Mouse (Mus musculus) erythroblast, adult 5-6 weeks (primary cell): ENCODE results near the gene Emx2. TPM values are rescaled to one million over a fixed set of nuclear protein-coding genes. Genes with fewer than 3 reads are reported as not detected.

Source experiments
- ATAC-seq: replicated peaks from 2 replicates; pipeline ENCODE4 v1.8.0; 2016; ENCODE audit warnings: moderate number of reproducible peaks, mild to moderate bottlenecking, moderate TSS enrichment, inconsistent platforms; ENCODE audit not compliant: poor library complexity, low FRiP score, severe bottlenecking
- total RNA-seq, 2 experiments: library from RNA; stranded (forward) in 1 of 2; stranded (reverse) in 1 of 2; fragments of 150-400 nt in 1 of 2; fragments of 200-764, 138-1000 nt in 1 of 2; gene quantifications; 2 replicates each; pipeline versions ENCODE4 v1.2.3 to v1.2.4; 2015 to 2017; ENCODE audit warnings: low replicate concordance in 2 of 2

Gene Emx2
- total RNA-seq (2015; ENCODE audit: low replicate concordance) (not detected in 2 replicates), total RNA-seq (2017; ENCODE audit: low replicate concordance) (0.77 TPM in 1 of 2 replicates, not detected in the other)

DNA sequence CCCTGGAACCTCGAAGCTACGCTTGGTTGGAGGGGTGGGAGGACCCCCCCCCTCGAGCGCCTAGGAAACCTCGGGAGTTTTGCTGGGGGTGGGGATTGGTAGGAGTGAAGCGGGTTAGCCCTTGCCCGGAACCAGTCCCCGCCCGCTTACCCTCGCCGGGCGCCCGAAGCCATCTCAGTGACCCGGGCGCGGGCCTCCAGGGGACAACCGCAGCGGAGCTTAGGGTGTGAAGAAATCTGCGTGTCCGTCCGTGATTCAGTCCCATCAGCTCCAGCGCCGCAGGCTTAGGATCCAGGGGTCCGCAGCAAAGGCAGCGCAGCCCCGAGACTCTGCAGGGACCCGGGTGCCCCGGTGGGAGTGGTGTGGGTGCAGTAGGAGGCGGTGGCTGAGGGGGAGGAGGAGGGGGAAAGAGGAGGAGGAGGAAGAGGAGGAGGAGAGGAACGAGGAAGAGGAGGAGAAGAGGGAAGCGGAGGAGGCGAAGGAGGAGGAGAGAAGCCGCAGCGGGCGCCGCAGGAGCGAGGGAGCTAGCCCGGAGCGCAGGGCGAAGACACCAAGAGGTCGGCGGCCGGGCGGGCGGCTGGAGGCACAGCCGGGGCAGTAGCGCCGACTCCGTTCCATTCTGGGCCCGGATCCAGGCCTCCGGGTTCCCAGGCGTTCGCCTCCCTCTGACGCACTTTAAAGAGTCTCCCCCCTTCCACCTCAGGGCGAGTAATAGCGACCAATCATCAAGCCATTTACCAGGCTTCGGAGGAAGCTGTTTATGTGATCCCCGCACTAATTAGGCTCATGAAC is at the start of gene Emx2:
Gene Emx2, plus strand, starts transcription at position 422 of the 792 bp plus-strand sequence.
- no peak for ATAC-seq

DNA sequence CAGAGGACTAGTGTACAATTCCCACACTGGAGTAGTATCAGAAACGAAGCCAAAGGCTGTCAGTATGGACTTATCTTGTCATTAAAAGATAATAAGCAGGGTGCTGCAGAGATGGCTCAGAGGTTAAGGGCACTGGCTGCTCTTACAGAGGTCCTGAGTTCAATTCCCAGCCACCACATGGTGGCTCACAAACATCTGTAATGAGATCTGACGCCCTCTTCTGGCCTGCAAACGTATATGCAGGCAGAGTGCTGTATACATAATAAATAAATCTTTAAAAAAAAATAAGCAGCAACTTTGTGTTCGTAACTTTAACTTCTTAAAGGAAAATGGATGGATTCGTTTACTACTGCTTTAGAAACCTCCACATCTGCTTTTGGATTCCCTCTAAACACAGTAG is 44.0 kb upstream of the Emx2 start:
- no peak for ATAC-seq

DNA sequence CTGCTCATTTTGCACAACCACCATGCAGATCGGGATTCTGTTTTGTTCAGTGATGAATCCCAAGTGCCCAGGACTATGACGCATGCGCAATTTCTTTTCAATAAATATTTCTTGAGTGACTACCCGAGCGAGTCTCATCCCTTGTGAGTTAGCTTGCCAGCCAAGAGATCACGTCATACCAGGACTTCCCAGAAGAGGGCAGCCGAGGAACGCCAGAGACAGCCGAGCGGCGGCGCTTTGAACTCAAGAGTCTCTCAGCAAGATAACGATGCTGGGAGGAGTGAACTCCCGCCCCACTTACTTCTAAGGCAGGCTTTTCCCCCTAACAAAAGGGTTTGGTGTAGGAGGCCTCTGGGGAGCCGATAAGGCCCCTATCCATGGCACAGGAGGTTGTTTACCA is 40.1 kb upstream of the Emx2 start:
- ATAC-seq, result peak; percentile 71

DNA sequence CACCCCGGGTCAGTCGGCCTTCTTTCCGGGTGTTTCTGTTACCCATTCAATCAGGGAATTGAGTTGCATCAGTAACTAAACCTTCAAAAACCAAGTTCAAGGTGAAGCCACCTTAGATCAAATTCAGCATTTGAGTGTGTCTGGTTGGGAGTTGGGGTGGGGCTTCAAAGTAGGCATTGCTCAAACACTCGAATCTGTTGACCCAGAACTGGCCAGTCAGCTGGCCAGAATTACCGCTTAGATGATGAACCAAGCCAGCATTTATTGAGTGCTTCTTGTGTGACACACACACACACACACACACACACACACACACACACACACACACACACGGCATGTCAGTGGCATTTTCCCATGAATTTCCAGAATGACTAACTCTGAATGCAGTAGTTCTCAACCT is 39.5 kb upstream of the Emx2 start:
- ATAC-seq, result no peak

DNA sequence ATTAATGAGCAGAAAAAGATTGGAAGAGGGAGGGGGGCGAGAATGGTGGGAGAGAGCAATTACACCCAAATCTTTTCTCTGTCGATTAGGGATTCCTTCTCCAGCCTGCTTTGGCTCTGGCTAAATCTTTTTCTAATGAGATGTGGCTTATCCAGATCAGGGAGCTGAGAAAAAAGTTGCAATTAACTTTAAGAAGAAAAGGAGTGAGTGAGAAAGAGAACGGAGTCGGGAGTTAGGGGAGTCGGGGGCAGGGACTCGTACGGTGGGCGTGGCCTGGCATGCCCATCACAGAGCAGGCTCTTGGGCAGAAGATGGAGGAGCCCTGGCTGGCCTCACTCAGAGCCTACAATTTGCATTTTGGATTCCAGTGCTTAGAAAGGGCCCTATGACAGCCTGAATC is 35.8 kb upstream of the Emx2 start:
- ATAC-seq, result no peak

DNA sequence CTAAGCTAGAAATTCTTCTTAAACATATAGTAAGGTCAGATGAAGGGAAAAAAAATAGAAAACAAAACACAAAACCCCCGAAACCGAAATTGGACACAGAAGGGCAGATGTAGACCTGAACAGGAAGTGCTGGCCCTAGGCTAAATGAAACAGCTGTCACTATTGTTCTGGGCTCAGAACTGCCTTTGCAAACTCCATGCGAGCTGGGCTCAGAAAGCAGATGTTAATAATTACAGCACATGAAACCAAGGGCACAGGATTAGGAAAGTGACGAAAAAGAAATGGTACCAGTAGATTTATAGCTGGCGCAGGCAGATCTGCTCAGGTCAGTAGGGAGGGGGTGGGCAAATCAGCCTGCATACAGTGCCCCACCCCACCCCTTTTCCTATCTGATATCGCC is 34.5 kb upstream of the Emx2 start:
- no peak for ATAC-seq

DNA sequence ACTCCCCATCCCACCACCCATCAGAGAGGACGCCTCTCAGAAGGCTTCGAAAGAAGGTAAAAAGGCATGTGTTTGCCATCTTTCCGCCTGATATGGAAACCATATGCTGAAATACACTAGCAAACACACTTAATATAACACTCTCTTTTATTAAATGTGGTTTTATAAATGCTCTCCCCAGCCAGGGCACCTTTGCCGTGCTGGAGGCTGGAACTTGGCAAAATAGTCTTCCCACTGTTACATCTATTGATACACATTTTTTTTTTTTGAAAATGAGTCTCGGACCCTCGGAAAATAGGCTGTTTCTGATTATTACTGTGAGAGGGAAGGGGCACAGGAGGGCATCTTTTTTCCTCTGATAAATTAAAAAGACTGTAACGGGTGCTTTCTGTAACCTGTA is 33.2 kb upstream of the Emx2 start:
- ATAC-seq, result no peak

DNA sequence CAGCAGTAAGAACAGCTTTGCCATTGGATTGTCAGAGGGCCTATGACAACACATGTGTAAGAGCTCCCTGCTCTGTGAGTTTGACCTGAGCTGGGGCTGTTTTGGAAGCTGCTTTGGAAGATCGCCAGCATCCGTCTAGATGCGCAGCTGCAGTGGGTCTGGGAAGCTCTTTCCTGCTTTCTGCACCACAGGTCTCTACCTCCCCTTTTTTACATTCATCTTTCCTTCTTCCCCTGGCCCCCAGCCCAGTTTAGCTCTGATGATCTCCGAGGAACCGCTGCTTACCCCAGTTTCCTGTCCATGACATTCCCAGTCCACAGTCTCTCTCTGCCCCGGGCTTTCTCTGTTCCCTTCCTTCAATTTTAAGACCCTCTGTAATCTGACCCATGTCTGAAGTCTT is 25.9 kb upstream of the Emx2 start:
- no peak for ATAC-seq

DNA sequence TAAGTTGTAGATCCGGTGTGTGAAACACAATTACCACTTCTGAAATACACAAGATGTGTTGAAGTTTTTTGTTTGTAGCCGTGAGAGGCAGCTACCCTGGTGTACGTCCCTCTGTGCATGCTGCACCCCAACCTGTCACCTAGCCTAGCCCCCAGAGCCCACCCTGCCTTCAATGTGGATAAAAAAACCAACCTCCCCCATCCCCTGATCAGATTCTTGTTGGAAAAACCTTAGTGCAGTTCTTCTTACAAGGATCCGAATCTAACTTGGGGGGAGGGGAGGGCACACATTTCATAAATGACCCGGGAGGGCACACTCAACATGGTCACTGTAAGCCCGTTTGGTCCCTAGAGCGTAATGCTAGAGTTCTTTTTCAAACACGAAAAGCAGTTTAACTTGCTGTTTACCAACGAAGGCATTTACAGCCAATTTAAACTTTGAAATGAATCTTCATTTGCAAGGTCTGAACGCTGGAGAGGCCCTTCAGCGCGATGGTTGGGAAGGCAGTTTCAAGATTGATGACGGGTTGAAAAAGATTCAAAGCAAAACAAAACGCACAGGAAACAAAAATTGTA is 7.5 kb upstream of the Emx2 start:
- ATAC-seq, result no peak

DNA sequence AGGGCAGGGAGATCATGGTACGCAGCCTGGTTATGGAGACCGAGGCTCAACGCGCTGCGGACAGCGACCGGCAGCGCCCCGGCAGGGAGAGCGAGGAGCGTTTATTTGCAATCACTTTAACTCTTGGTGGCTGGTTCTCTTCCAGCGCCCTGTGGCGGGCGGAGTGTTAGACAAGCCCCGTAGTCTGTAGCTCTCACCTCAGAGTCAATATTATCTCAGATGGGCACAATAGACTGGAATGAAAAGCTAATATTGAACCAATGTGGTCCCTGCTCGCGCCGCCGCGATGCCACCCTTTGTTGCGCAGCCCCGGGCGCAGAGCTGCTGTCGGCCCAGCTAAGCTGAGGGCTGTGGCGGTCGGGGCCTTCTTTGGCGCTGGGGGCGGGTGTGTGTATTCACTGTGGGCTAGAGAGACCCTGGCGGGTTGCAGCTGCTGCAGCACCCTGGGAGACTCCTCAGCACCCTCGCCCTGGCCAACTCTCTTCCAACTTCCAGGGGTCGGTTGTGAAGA is 6.7 kb upstream of the Emx2 start:
- ATAC-seq, result no peak

DNA sequence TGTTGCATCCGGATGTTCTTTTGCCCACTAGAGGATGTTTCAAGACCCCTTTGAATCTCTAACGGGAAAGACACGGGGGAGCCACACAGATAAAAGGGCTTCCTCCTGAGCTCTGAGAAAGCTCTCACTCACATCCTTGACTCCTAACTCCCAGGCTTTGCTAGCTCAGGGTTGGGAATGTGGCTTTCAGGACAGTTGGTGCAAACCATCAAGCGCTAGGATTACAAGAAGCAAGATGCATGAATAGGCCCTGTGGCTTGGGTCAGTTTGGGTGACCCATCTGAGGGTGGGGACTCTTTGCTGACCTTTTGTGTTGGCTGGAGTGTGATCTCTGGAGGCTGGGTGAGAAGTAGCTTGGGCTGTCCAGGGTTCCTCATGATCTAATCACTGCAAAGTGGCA is 5.9 kb upstream of the Emx2 start:
- 0 out of 2 replicates have a peak, but pooled peaks have one; percentile 25 for ATAC-seq

DNA sequence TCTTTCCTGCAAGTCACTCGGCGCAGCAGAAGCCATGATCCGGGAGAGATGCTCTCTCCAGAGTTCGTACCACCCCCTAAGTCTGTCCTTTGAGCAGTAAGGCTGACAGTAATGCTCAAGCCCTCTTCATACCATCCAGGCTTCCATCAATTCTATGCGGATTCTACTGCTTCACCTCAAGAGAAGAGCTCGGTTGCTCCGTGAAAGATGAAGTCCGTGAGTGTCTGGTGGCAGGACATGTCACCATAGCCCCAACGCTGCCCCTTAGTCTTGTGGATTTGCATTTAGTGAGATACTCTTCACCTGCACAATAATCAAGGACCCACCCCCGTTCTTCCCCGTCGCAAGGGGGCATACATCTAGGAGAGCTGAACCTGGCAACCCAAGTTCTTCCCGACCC is 4.6 kb upstream of the Emx2 start:
- ATAC-seq, result no peak

DNA sequence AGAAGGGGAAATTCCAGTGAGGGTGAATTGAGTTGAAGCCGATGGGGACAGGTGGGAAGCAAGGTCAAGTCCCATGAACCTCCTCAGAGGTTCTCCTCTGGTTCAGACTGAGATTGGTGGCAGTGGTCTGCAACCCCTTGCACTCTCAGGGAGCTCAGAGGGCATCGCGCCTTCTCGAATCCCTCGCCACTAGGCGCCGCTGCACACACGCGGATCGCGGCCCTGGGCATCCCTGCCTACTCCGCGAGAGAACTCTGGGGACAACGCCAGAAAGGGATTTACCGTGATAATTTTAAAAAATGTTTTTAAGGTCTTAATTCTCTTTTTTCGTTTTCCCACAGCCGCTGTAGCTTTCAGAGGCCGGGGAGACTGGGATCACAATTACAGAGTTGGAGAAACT is 4.0 kb upstream of the Emx2 start:
- ATAC-seq, result no peak

DNA sequence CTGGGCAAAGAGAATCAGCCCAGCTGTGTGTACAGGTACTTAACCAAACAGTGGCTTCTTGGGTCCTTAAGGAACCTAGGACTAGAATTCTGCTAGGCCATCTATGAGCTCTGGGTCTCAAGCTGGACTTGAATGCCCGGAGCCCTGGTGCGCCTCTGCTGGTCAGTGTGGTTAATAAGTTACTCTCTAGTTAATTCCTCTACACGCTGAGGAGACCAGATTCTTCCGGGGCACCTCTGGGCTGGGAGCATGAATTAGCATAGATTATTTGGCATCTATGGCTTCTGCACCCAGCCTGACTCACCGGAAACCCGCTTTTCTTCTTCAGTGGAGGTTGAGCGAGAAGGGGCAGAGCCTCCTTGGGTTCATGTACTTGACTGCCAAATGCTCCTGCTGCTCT is 2.5 kb upstream of the Emx2 start:
- no peak for ATAC-seq

DNA sequence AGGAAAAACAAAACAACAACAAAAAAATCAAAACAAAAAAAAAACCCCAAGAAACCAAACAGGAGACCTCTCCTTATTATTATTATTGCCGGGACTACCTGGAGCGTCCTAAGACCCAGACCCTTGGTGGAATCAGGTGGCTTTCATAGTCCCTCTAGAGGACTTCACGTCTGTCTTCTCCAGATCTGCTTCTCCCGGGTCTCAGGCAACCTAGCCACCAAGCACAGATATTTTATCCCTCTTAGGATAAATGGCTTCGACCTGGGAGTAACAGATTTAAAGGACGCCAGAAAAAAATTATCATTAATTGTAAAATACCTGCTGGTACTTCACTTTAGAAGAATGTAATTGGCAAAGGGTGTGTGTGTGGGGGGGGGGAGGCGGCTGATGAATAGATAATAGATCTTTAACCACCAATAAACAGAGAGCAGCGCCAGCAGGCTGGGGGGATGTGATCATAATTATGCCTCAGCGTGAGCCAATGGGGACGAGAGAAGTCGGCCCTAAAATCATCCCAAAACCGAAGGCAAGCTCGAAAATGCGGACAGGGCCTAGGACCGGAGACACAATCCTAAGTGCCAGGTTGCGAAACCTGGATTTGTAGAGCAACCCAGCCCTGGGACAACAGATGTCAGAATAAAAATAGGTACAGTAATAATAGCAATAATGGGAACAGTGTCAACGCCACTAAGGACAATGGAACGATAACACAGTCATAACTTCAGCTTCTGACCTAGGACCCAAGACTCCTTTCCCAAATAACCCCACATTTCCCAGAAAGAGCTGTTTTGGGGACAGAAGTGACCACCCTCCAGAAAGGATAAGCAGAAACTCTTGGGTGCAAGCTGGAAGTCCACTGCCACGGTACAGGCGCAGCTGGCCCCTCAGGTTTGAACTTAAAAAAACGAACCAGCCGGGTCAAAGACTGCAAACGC is 894 bp upstream of the Emx2 start:
- no peak for ATAC-seq

DNA sequence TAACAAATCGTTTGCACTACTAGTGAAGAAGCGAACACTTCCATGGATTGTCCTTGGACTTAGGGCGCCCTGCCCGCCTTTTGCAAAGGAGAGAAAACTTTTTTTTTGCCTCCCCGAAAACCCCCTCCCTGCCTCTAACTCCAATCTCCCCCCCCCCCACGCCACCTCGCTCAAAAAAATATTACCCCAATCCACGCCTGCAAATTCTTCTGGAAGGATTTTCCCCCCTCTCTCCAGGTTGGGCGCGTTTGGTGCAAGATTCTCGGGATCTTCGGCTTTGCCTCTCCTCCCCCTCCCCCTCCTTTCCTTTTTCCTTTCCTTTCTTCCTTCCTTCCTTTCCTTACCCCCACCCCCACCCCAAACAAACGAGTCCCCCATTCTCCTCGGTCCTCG is 567 bp downstream of the Emx2 start:
- no peak for ATAC-seq

DNA sequence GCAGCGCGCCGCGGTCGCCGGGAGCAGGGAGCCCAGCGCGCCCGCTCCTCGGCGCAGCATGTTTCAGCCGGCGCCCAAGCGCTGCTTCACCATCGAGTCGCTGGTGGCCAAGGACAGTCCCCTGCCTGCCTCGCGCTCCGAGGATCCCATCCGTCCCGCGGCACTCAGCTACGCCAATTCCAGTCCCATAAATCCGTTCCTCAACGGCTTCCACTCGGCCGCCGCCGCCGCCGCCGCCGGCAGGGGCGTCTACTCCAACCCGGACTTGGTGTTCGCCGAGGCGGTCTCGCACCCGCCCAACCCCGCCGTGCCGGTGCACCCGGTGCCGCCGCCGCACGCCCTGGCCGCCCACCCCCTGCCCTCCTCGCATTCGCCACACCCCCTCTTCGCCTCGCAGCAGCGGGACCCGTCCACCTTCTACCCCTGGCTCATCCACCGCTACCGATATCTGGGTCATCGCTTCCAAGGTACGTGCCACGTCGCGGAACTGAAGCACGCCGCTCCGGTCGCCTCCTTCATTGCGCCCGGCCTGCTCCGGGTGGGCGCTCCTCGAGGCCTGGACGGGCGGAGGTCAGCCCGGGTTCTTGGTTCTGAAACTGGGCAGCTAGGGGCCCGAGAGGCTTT is 1.1 kb downstream of the Emx2 start:
- ATAC-seq, result no peak

DNA sequence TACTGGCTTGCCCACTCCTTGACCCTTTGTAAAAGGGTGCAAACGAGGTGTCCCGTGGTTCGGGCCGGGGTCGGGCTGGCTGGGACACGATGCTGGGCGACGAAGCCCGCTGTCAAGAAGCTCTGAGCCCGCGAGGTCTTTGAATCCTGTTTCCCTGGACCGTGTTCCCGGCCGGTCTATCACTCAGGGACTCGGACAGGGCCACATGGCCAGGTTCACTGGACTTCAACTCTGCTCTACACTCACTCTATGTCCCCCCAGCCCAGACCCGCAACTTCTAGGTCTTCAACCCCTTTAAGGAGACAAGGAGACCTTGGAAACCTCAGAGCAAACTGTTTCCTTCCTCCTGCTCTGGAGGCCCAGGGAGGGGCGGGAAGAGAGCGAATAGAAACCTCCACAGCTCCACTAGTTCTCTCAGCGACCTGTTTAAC is 1.7 kb downstream of the Emx2 start:
- no peak for ATAC-seq

DNA sequence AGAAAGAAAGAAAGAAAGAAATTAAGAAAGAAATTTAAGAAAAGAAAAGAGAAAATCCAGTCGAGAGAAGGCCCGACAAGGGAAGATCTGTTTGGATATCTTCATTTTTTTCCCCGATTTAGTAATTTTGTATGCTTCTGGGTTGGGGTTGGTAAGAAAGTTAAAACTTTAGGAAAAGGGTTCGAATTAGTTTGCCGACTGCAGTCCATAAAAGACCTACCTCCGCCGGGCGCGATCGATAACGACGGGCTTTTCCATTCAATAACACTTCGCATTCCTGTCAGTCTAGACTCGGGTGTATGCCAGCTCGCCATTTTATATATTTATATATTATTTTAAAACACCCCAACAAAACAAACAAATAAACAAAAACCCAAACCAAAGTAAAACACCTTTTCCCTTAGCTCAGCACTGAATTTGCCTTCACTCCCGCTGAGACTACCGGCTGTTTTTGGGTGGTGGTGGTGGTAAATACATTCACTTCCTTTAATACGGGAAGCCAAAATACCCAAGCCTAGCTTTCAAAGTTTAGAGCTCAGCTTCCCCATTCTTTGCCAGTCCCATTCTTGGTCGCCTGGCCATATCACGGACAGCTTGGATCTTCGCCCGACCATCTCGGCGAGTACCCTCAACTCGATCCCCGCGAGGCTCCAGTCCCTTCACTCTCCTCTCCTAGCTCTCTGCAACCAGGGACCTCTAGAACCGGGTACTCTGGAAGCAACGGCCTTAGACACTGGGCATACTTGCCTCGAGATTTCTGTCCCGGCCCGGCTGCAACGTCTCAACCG is 2.4 kb downstream of the Emx2 start:
- ATAC-seq, result no peak
